Comparison of ENCODE assay signal across 18 mouse cellular contexts in genomic region chr3:76680546-76680883, GRCm38 (mm10).
"Had no signal": no experiment of that assay in that cellular context is flagged by ENCODE, and none has a peak within 500 bp of the region (broad histone marks: within the 10 kb centered on the region; RNA-seq: fewer than 3 reads in every experiment).

No protein-coding gene starts in this region.

- H3K4me3 ChIP-seq: left cerebral cortex, adult 2 months; liver, embryonic 13.5 days; midbrain, embryonic 12.5 days; midbrain, embryonic 15.5 days; neural tube, embryonic 12.5 days; neural tube, embryonic 15.5 days had no signal

- H3K27me3 ChIP-seq: liver, embryonic 13.5 days; midbrain, embryonic 12.5 days; midbrain, embryonic 15.5 days; neural tube, embryonic 12.5 days; neural tube, embryonic 15.5 days had no signal

- H3K4me1 ChIP-seq: liver, embryonic 13.5 days; midbrain, embryonic 12.5 days; midbrain, embryonic 15.5 days; neural tube, embryonic 12.5 days; neural tube, embryonic 15.5 days had no signal

- H3K9me3 ChIP-seq: liver, embryonic 13.5 days; midbrain, embryonic 12.5 days; midbrain, embryonic 15.5 days; neural tube, embryonic 12.5 days; neural tube, embryonic 15.5 days had no signal

- ATAC-seq: midbrain, embryonic 15.5 days had no signal

- H3K36me3 ChIP-seq: liver, embryonic 13.5 days; midbrain, embryonic 12.5 days; midbrain, embryonic 15.5 days; neural tube, embryonic 12.5 days; neural tube, embryonic 15.5 days had no signal

- H3K9ac ChIP-seq: liver, embryonic 13.5 days; midbrain, embryonic 12.5 days; midbrain, embryonic 15.5 days; neural tube, embryonic 12.5 days; neural tube, embryonic 15.5 days had no signal

- H3K4me2 ChIP-seq: liver, embryonic 13.5 days; midbrain, embryonic 12.5 days; midbrain, embryonic 15.5 days; neural tube, embryonic 12.5 days; neural tube, embryonic 15.5 days had no signal

- DNase-seq: kidney, adult 9 months; kidney, postnatal 14 days; kidney, postnatal 4 days; layer of hippocampus, adult 9-11 months; liver, embryonic 13.5 days; lung, adult 2 months; lung, postnatal 14 days; lung, postnatal 4 days; right cerebral cortex, adult 18-20 months; right cerebral cortex, postnatal 14 days; right cerebral cortex, postnatal 4 days; thymus, postnatal 25 days had no signal

- H3K27ac ChIP-seq: left cerebral cortex, adult 2 months; liver, embryonic 13.5 days; midbrain, embryonic 12.5 days; midbrain, embryonic 15.5 days; neural tube, embryonic 12.5 days; neural tube, embryonic 15.5 days; stomach, postnatal 0 days had no signal
